Mouse (Mus musculus) bone marrow, adult 2 months (tissue): ENCODE data around the gene Itpka. TPM values are rescaled to one million over a fixed set of nuclear protein-coding genes. Genes with fewer than 3 reads are reported as not detected.

Experiments
- H3K27ac ChIP-seq: fragments of 200-500 bp; 2 replicates; pipeline ENCODE4 v1.5.1; 2012; ENCODE audit warnings: low read depth, mild to moderate bottlenecking, control low read depth, inconsistent platforms, low read length; ENCODE audit not compliant: control insufficient read depth, poor library complexity, insufficient read depth
- H3K4me1 ChIP-seq: fragments of 200-500 bp; 2 replicates; pipeline ENCODE4 v1.6.1; 2011; ENCODE audit warnings: low read length; ENCODE audit not compliant: control insufficient read depth, insufficient read depth
- H3K4me3 ChIP-seq: fragments of 200-500 bp; replicated peaks from 2 replicates; pipeline ENCODE3; 2011; ENCODE audit warnings: mild to moderate bottlenecking, low read depth, low read length, control low read depth; ENCODE audit not compliant: control insufficient read depth
- CTCF ChIP-seq: fragments of 200-500 bp; IDR thresholded peaks from 2 replicates; pipeline ENCODE4 v1.5.1; 2011; ENCODE audit warnings: low read length, control low read depth; ENCODE audit not compliant: control insufficient read depth, insufficient read depth
- POLR2A ChIP-seq: fragments of 200-500 bp; IDR thresholded peaks from 2 replicates; pipeline ENCODE4 v1.6.1; 2011; ENCODE audit warnings: low read depth, mild to moderate bottlenecking, control low read depth, low read length, borderline replicate concordance; ENCODE audit not compliant: control insufficient read depth
- WGBS: fragments of 180-500 bp; shearing (Covaris S2); methylation state at CpG from one replicate; pipeline ENCODE4 v1.1.7; 2018; 5-methylcytosine and 5-hydroxymethylcytosine counted together
- polyA plus RNA-seq: library from polyadenylated mRNA; stranded (reverse); fragments of >200 nt; gene quantifications from 2 replicates; pipeline ENCODE4 v1.2.4, GENCODE M21; 2011; ENCODE audit warnings: low replicate concordance; ENCODE audit not compliant: missing spikeins, insufficient read depth, insufficient read length

The Itpka gene
- polyA plus RNA-seq, 1 experiment = not detected

DNA sequence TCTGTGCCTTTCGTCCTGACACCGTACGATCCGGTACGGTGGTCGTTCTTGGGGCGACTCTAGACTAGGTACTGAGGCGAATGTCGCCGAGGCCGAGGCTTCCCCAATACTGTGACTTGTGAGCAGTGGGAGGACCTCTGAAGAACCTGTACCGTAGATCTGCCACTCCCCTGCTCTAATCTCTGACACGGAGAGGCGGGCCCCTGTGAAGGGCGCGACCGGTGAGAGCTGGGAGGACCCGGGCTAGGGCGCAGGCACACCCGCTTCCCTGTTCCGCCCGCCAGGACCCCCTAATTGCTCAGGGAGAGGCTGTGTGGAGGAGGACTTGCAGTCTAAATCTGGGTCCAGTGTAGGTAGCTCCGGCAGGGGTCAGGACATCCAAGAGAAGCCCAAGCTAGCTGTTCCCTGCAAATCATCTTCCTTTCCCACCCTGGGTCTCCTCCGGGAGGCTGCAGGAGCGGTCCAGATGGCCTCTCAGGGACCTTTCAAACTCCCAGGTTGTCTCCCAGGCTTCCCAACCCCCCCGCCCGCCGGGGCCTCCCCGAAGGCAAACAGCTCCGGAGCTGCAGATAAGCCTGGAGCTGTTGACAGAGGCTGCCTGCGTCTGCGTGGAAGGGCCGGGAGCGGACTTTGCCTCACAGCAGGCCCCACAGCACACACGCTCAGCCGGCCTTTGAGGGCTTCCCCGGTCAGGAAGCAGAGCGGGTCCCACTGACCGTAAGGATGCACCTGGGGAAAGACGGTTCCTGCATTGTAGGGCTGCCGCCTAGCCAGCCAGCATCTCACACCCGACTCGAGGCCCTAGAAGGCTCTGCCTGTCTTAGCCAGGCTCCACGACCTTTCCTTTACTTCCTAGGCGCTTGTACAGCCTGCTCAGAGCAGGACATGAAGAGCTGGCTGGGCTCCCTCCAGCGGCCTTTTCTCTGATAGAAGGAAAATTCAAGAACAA is 2.3 kb downstream of the Itpka start:
- H3K27ac ChIP-seq = no peak overlapping the region

DNA sequence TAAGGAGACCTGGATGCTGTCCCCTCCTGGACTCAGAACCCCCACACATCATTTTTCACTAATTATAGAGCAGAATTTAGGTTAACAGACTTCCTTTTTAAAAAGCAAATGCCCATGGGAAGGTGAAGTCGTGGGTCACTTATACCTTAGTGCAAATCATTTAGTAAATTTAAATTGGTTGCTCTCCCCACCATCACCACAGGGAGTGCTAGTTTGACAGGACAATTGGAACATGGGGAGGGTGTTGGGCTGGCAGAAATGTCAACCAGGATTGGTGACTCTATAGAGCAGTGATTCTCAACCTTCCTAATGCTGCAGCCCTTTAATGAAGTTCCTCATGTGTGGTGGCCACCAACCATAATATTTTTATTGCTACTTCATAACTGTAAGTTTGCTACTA is 3.1 kb downstream of the Itpka start:
- Histone ChIP-seq H3K4me1 (no peaks in the 10 kb centered on the region; the same call in none of the 2 replicates), H3K4me3 (no peak overlapping the region), H3K27ac (no peak overlapping the region)
- 0% methylated on average over 1 of the region's 1 CpGs for WGBS
- peak; percentile 20; the same call in 1 of the 2 replicates for TF ChIP-seq CTCF
- no peak for TF ChIP-seq POLR2A

More for the DNA sequence above, 2.3 kb downstream of the Itpka start:
- no peak overlapping the region for H3K4me3 ChIP-seq
- no peaks in the 10 kb centered on the region; the same call in none of the 2 replicates for H3K4me1 ChIP-seq
- TF ChIP-seq POLR2A = no peak
- no peak for TF ChIP-seq CTCF
- 7% methylated on average over 46 of the region's 46 CpGs for WGBS

DNA sequence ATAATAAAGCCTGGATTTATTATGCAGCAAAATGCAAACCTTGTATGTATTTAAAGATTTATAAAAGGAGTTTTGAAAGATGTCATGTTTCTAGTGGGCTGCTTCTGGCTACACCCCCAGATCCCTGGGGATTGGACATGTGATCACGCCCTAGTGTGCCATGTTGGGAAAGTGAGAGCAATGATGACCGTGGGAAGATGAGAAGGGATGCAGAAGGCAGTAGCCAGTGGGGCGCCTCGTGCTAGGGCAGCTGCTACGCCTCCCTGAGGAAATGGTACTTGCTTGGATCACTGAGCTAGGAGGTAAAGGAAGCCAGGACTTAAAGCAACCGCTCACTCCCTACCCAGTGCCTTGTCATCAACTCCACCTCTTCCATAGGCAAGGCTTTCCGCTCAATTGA is 5.4 kb downstream of the Itpka start:
- H3K4me3 ChIP-seq = no peak overlapping the region
- no peaks in the 10 kb centered on the region; the same call in 1 of the 2 replicates for H3K4me1 ChIP-seq
- H3K27ac ChIP-seq = no peak overlapping the region
- TF ChIP-seq CTCF = no peak
- TF ChIP-seq POLR2A = no peak
- WGBS = 81% methylated on average over 7 of the region's 7 CpGs

DNA sequence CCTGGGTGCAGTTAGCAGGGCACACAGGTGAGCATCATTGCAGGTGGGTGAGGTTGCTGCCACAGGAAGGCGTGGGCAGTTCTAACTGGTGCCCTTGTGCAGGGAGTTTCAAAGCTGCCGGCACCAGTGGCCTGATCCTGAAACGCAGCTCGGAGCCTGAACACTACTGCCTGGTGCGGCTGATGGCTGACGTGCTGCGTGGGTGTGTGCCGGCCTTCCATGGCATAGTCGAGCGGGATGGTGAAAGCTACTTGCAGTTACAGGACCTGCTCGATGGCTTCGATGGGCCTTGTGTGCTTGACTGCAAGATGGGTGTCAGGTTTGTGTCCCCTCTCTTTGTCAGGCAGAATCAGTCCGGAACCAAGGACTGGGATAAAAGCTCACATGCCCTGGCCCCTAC is 7.1 kb downstream of the Itpka start:
- WGBS = 89% methylated on average over 13 of the region's 13 CpGs

DNA sequence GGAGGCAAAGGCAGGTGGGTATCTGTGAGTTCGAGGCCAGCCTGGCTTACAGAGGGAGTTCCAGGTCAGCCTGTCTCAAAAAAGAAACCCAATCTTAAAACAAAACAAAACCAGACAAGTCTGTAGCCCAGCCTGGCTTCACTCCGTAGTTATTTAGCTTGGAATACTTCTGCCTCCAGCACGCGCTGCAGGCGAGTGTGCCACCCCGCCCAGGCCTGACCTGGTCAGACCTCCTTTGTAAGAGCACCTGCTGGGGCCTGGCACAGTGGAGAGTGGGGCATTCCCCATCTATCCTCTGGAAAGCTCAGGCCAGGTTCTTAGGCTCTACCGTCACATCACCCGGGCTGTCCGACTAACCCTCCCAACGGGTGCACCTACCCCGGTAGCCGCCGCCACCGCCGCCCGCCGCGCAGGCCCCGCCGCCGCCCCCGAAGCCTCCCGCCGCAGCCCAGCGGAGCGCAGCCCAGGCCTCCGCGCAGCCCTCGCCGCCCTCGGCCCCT is 15.5 kb downstream of the Itpka start:
- Histone ChIP-seq H3K4me3 (peak overlapping the region; percentile 50), H3K4me1 (no peaks in the 10 kb centered on the region), H3K27ac (no peak overlapping the region)
- TF ChIP-seq POLR2A (no peak), CTCF (no peak)
- 8% methylated on average over 27 of the region's 31 CpGs for WGBS

More for the DNA sequence above, 7.1 kb downstream of the Itpka start:
- Histone ChIP-seq H3K4me1 (no peaks in the 10 kb centered on the region; the same call in 1 of the 2 replicates), H3K27ac (no peak overlapping the region), H3K4me3 (no peak overlapping the region)
- no peak for TF ChIP-seq POLR2A
- TF ChIP-seq CTCF = no peak

DNA sequence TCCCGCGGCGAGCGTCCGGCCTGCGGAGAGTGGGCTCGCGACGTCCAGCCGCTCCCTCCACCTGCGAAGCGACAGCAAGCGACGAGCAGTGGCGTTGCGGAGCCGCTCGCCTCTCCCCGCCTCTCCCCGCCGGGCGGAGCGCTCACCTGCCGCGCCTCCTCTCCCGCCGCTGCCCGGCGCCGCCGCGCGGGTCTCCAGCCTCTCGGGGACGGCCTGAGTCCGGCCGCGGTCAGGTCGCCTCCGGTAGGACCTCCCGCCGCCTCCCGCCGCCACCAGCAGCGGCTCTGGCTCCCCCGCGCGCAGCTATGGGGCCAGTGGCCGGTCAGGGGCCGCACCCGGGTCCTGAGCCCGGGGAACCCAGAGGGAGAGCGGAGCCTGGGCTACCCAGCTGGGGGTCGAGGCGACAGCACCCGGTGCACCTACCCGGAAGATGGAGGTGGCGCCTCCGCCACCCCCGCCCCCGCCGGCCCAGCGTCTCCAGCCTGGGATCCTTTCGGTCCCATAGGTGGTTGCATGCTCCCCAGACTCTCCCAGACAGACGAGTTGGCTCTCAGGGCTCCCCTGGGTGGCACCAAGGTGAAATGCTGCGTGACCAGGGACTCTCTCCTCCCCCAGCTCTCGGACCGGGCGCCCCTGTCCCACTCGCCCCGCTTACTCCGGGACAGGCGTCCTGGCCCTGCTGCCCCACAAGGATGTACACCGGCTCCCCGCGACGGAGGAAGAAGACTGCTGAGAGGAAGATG is 16.1 kb downstream of the Itpka start:
- Histone ChIP-seq H3K4me1 (no peaks in the 10 kb centered on the region), H3K4me3 (peak overlapping the region; percentile 50), H3K27ac (no peak overlapping the region)
- WGBS = 1% methylated on average over 62 of the region's 77 CpGs
- TF ChIP-seq CTCF (no peak), POLR2A (no peak)

DNA sequence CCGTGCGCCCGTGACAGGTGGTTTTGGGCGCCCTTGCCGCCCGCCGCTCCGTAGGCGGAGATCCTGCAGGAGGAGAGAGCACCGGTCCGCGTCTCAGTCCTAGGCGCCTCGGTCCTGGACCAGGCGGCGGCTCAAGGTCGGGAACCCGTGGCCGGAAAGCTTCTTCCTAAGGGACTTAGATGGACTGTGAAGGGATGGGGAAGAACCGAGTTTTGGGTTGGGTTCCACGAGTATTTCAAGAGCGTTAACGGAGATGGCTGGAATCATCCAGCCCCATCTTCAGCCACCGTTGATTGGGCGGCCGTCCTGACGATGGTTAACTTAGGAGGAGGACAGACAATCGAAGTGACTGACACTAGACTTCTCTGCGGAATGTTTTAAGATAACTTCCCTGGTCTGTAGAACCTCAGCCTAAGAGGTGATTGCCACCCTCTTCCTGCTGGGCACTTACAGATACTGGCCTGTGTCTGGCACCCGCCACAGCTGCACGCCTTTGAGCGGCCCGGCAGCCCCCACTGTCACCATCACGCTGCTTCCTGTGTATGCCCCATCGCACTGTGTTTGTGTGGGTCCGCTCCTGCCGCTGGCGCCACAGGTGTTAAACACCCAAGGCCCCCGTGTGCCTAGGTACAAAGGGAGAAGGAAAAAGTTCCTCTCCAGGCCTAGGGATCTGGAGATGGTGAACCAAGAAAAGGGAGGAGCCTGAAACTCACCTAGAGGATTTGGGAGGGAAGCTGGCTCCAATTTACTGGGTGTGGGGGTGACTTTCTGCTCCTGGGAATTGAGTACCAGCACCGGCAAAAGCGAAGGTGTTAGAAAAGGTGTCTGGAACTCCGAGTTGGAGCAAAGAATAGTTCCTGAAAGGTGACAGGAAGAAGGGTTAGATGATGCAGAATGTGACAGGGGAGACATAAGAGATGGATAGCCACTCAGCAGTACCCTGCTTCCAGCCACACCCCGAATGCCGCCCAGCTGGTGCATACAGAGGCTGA is 17.0 kb downstream of the Itpka start:
- WGBS = 8% methylated on average over 44 of the region's 44 CpGs
- Histone ChIP-seq H3K4me3 (peak overlapping the region; percentile 35), H3K4me1 (no peaks in the 10 kb centered on the region), H3K27ac (no peak overlapping the region)
- TF ChIP-seq CTCF (no peak), POLR2A (no peak)
